Mouse (Mus musculus) T-helper 2 cell (primary cell): ENCODE measurements around the gene P2ry12.

Experiments used
- in situ Hi-C: fragments of 300-600 bp; cut with MboI, MseI; formaldehyde crosslinking; loops from one replicate; pipeline ENCODE4 v1.15.1; 2025; ENCODE audit warnings: high pct_unique_total_duplicates

Gene P2ry12

DNA sequence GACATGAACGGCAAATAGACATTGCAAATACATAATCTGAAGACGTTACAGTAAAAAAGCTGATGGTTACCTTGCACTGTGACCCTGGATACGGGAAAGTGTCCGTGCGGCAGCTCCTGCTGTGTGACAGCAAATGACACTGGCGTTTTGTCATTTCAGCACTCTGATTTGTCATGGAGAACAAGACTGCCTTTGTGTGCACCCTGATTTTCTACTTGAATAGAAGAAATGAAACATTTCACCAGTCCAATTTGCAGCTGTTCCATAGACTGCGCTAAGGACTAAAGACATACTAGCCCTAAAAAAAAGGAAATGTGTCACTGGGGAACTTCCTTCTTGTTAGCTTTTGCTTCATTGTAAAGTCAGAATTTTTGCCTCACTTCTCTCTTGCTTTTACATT lies at the start of gene P2ry12:
Gene P2ry12 (minus strand): TSS at position 168 of the 400 bp plus-strand sequence.
- in situ Hi-C loops, result no loop called here

DNA sequence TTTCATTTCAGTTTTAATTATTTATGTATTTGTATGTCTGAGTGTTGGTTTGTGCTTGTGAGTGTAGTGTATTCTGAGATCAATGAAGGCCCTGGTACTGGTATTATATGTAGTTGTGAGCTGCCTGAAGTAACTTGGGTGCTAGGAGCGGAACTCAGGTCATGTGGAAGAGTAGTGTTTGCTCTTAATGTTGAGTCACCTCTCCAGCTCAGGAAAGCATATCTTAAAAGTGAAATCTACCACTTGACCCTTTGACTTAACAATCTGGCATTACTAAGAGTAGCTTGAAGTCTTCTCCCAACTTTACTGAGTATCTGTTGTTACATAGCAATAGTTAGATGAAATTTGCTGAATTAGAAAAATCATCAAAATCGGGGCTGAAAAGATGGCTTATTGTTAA lies 42.8 kb upstream of the P2ry12 start:
- in situ Hi-C loops, result no loop called here

- in situ Hi-C loops, result no loop called here
These were observed 42.3 kb upstream of the P2ry12 start for GRCm38 (mm10) chr3:59304944-59305343.

- in situ Hi-C loops, result no loop called here
These were observed 35.0 kb upstream of the P2ry12 start for GRCm38 (mm10) chr3:59297653-59298052.

DNA sequence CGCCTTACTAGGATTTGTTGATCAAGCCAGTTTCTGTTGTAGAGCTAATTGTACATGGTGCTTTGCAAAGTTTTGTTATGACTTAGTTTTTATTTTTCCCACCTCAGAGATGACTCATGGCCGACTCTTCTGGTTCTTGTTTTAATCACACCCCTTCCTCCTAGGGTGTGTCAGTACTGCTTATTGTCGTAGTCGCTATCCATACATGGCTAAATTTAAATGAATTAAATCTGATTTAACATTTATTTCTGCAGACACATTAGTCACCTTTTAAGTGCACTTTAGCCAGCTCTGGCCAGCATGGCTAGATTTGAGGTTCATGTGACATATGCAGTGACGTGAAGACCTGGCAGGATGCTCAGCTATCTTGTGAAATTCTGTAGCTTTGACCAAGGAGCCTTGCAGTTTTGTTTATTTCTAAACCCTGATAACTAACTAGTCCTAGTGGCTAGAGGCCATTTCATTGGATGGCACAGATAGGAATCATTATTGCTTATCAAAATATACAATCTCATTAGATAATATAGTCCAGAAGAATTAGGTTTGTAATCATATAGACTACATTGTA lies 34.0 kb upstream of the P2ry12 start:
- in situ Hi-C loops, result no loop called here

DNA sequence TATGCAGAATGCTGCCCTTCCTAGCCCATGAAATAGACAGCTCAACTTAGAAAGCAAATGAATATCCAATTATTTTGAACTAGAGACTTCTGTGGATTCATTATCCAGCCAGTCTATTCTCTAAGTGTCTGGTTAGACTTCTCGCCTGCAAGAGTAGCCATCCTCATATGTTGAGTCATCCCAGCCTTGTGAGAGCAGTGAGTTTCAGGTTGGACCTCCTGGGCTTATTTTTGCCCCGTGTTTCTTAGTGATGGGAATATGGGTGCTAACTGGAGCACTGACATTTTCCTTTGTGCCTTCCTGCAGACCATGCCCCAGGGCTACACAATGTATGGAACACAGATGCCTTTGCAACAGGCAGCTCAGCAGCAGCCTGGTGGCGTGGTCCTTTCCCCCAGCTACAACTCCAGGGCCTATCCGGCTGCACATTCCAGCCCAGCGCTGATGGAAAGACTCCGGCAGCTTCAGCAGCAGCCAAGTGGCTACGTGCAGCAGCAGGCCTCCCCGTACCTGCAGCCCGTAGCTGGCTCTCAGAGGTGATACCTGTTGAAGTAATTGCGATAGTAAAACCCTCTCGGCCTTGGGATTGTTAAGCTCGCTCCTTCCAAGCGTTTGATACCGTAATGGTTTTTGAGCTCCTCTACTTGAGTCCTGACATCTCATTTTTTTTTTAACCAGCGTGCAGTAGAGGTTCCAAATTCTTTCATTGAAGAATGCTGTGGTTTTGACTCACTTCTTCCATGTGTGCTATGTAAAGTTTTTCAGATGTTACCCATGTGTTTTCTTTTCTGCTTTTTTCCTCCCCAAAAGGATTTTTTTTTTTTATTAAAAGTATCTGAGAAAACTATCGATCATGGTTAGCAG lies 33.3 kb upstream of the P2ry12 start:
- in situ Hi-C loops, result no loop called here

GRCm38 (mm10) chr3:59293437-59294199 lies 30.9 kb upstream of the P2ry12 start:
- in situ Hi-C loops, result no loop called here

GRCm38 (mm10) chr3:59290551-59290950 lies 27.9 kb upstream of the P2ry12 start:
- in situ Hi-C loops, result no loop called here

DNA sequence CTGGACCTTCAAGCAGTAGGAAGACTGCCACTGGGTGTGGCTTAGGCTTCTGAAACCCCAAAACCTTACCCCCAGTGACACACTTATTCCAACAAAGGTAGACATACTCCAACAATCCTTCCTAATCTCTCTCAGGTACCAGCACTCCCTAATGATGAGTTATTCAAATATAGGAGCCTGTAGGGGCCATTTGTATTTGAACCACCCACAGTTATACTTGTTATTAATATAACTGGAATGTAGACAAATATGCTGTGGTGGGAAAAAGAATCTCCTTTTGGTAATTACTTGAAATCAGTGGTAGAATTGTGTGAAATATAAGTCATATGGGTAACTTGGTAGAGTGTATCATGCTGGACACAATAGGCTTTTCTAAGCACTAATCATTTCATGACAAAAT lies 15.9 kb upstream of the P2ry12 start:
- in situ Hi-C loops, result loop anchor here (10.0 kb wide), 1 partner anchor 1926 kb away; no protein-coding TSS in a partner anchor

- in situ Hi-C loops, result loop anchor here (10.0 kb wide), 1 partner anchor 1927 kb away; no protein-coding TSS in a partner anchor
These were observed 15.5 kb upstream of the P2ry12 start for GRCm38 (mm10) chr3:59278254-59278533.

- in situ Hi-C loops, result loop anchor here (10.0 kb wide), 1 partner anchor 1927 kb away; no protein-coding TSS in a partner anchor
These were observed 15.0 kb upstream of the P2ry12 start for GRCm38 (mm10) chr3:59277502-59278253.

DNA sequence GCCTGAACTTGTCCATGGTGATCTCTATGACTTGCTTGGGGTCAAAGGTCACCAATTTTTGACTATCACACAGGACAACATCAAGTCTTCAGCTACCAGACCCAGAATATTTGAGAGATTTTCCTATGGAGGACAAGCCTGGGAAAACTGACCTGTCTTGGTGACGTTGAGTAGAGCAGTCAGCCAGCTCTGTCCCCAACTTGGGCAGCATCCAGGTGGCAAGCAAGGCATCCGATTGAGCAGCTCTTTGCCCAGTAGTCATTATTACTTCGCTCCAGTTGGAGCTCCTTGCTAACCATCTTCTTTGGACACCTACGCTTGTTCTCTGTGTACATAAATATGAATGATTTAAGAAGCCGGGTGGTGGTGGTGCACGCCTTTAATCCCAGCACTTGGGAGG lies 8.1 kb upstream of the P2ry12 start:
- in situ Hi-C loops, result loop anchor here (10.0 kb wide), 1 partner anchor 1934 kb away; no protein-coding TSS in a partner anchor

- in situ Hi-C loops, result no loop called here
These were observed 1.3 kb upstream of the P2ry12 start for GRCm38 (mm10) chr3:59263988-59264387.

DNA sequence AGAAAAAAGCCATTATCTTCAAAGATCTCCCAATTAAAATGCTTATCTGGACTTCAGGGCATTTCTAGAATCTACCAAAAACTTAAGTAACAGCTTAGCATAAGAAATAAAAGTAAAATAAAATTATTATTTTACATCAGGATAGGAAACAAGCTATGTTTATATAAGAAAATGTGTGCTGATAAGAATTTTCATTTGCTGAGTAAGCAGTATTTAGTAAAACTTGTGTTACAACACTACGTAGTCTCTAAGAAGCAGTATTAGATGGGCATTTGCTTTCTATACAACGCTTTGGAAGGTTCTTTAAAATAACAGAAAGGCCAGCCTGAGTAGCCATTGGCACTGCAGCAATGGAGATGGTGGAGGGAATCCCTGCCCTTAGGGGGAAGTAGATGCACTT lies 746 bp upstream of the P2ry12 start:
- in situ Hi-C loops, result no loop called here

DNA sequence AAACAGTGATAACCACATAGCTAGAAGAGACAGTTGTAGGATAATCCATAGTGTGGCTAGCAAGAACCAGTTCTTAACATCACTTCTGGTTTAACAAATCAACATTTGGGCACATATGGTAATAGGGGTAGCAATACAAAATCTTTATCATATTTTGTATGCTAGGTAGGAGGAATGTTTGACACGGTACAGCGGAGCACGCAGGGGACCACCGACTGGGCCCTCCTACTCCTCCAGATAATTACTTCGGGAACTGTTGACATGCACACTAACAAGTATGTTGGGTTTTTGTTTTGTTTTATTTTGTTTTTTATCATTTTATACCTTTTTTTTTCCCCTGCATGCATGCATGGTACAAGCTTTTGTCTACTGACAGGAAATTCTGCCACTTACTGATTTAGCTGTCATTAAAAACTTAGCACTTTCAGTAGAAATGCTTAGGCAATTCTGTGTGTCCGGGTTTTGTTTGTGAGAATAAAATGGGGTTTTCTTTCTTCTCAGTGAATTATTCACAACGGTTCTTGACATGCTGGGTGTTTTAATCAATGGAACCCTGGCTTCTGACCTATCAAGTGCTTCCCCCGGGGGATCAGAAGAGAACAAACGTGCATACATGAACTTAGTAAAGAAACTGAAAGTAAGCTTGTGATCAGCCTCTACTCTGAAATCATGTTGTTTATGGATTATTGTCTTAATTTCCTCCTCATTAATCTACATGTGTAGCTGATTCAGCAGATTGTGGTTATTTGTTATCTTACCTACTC lies 780 bp downstream of the P2ry12 start:
- in situ Hi-C loops, result no loop called here

DNA sequence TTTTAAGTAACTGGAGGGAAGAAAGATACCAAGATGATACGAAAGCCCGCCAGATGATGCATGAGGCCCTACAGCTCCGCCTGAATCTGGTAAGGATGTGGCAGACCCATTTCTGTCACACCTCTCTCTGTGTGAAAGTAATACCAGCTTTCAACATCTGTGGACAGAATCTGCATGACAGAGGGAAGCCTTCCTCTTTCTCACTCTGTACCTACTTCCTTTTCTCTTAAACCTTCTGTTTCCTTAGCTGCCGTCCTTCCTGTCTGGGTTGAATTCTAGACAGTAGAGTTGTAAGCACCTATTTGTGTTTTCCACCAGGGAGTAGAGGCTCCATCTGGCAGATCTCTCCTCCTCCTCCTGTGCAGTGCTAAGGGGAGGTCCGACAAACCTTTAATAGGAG lies 1.9 kb downstream of the P2ry12 start:
- in situ Hi-C loops, result no loop called here

DNA sequence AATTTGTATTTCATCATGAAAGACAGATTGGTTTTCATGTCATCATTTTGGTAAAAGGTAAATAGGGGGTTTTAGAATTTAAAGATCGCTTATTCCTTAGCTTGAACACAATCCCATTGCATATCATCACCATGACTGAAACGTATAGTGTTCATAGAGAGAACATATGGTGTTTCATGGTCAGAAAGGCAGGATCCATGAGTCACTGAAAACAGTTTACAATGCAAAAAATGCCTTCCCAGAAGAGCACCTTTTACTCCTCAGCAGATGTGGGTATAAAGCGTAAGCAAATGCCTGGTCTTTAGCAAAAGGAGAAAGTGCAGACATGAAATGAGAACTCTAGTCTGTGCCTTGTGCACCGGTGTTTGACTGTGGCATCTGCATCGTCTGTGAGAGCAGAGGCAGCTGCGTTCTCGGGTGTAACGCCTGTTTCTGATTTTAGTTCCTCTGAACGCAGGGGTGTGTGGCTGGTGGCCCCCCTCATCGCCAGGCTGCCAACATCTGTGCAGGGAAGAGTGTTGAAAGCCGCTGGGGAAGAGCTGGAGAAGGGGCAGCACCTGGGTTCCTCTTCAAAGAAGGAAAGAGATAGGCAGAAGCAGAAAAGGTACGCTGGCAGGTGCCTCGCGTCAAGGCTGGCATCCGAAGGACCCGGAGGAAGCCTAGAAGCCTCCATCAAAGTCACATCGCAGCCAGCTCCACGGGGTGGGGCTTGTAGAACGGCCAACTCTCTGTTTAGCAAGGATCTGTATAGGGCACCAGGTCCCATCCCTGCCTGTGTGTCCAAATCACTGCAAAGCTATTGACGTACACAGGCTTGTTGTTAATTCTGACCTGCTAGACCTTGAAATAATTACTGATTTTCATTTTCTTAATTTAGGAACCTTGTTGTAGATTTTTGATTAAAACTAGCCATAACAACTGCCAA lies 4.7 kb downstream of the P2ry12 start:
- in situ Hi-C loops, result no loop called here

DNA sequence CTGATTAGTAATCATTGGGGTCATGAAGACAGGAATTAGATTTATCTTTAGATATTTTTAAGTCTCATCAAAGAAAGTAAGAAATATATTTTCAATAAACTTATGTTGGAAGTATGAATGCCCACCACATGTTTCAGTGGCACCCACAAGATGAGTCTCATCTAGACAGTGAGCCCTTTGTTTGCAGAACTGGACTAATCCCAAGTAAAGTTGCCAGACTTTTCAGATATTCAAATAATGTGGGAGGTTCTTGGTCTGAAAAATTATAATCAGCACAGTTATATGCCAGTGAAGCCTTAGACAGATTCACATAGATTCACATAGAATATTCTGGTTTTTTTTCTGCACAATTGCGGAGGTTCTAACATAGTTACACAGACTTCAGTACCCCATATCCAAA lies 12.2 kb downstream of the P2ry12 start:
- in situ Hi-C loops, result no loop called here

DNA sequence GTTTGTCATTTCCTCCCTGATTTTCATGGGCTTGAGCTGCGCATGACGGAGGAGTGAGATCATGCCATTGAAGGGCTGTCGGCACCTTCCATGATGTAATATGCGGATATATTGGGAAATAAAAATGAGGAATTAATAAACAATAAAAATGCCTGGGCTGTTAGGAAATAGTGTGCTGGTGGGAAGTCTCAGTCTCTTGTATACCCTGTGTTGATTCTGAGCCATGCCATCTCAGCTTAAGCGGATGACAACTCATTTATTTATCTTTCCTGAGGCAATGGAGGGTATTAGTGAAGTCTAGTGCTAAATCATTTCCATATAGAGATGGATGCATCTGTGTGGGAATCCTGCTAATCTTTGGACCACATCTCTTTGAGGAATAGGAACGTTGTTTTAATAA lies 14.6 kb downstream of the P2ry12 start:
- in situ Hi-C loops, result loop anchor here (25.0 kb wide), 1 partner anchor 1539 kb away; no protein-coding TSS in a partner anchor

- in situ Hi-C loops, result loop anchor here (25.0 kb wide), 1 partner anchor 1544 kb away; no protein-coding TSS in a partner anchor
These were observed 19.3 kb downstream of the P2ry12 start for GRCm38 (mm10) chr3:59243384-59243783.
